Mouse (Mus musculus): ENCODE measurements around the gene Map4k1. TPM values are rescaled to one million over a fixed set of nuclear protein-coding genes. Genes with fewer than 3 reads are reported as not detected.

The Map4k1 gene
- polyA plus RNA-seq, 1 experiment: 17.0 TPM

- peaks cover 52% of the 10 kb centered on the region for H3K4me1 ChIP-seq (ENCODE audit: control insufficient read depth, insufficient read depth, low read length)
- H3K4me3 ChIP-seq (replicated peaks; ENCODE audit: extremely low read depth, low read depth, low read length): no peak overlapping the region
- no peak for DNase-seq
- 29% methylated on average over 6 of the region's 6 CpGs for WGBS
- TF ChIP-seq CTCF (IDR thresholded peaks at IDR 0.05; ENCODE audit: insufficient read depth, low read length): no peak
- TF ChIP-seq POLR2A (IDR thresholded peaks at IDR 0.05; ENCODE audit: borderline replicate concordance, extremely low read depth, low read depth, low read length): no peak
Measured at GRCm38 (mm10) chr7:28944756-28945415, 37.0 kb upstream of the Map4k1 start.

- TF ChIP-seq CTCF (IDR thresholded peaks at IDR 0.05; ENCODE audit: insufficient read depth, low read length) (no peak), POLR2A (IDR thresholded peaks at IDR 0.05; ENCODE audit: borderline replicate concordance, extremely low read depth, low read depth, low read length) (no peak)
- WGBS: 20% methylated on average over 10 of the region's 10 CpGs
- Histone ChIP-seq H3K4me1 (ENCODE audit: control insufficient read depth, insufficient read depth, low read length) (peaks cover 50% of the 10 kb centered on the region), H3K4me3 (replicated peaks; ENCODE audit: extremely low read depth, low read depth, low read length) (no peak overlapping the region)
- DNase-seq: no peak
Measured at GRCm38 (mm10) chr7:28945416-28946270, 36.2 kb upstream of the Map4k1 start.

GRCm38 (mm10) chr7:28946271-28946610 is 35.6 kb upstream of the Map4k1 start:
- Histone ChIP-seq H3K4me3 (replicated peaks; ENCODE audit: extremely low read depth, low read depth, low read length) (no peak overlapping the region), H3K4me1 (ENCODE audit: control insufficient read depth, insufficient read depth, low read length) (peaks cover 46% of the 10 kb centered on the region)
- no peak for TF ChIP-seq CTCF (IDR thresholded peaks at IDR 0.05; ENCODE audit: insufficient read depth, low read length)
- TF ChIP-seq POLR2A (IDR thresholded peaks at IDR 0.05; ENCODE audit: borderline replicate concordance, extremely low read depth, low read depth, low read length): no peak
- 23% methylated on average over 1 of the region's 1 CpGs for WGBS
- no peak for DNase-seq

- 71% methylated on average over 7 of the region's 7 CpGs for WGBS
- no peak for TF ChIP-seq CTCF (IDR thresholded peaks at IDR 0.05; ENCODE audit: insufficient read depth, low read length)
- no peak for TF ChIP-seq POLR2A (IDR thresholded peaks at IDR 0.05; ENCODE audit: borderline replicate concordance, extremely low read depth, low read depth, low read length)
- Histone ChIP-seq H3K4me3 (replicated peaks; ENCODE audit: extremely low read depth, low read depth, low read length) (no peak overlapping the region), H3K4me1 (ENCODE audit: control insufficient read depth, insufficient read depth, low read length) (peaks cover 44% of the 10 kb centered on the region)
- no peak for DNase-seq
Measured at GRCm38 (mm10) chr7:28948746-28949145, 33.1 kb upstream of the Map4k1 start.

- H3K4me1 ChIP-seq (ENCODE audit: control insufficient read depth, insufficient read depth, low read length): peaks cover 45% of the 10 kb centered on the region
- no peak overlapping the region for H3K4me3 ChIP-seq (replicated peaks; ENCODE audit: extremely low read depth, low read depth, low read length)
- 47% methylated on average over 2 of the region's 2 CpGs for WGBS
- TF ChIP-seq POLR2A (IDR thresholded peaks at IDR 0.05; ENCODE audit: borderline replicate concordance, extremely low read depth, low read depth, low read length) (no peak), CTCF (IDR thresholded peaks at IDR 0.05; ENCODE audit: insufficient read depth, low read length) (no peak)
- no peak for DNase-seq
Measured at GRCm38 (mm10) chr7:28949298-28949697, 32.6 kb upstream of the Map4k1 start.

- TF ChIP-seq CTCF (IDR thresholded peaks at IDR 0.05; ENCODE audit: insufficient read depth, low read length) (no peak), POLR2A (IDR thresholded peaks at IDR 0.05; ENCODE audit: borderline replicate concordance, extremely low read depth, low read depth, low read length) (no peak)
- Histone ChIP-seq H3K4me1 (ENCODE audit: control insufficient read depth, insufficient read depth, low read length) (peaks cover 47% of the 10 kb centered on the region), H3K4me3 (replicated peaks; ENCODE audit: extremely low read depth, low read depth, low read length) (no peak overlapping the region)
- 73% methylated on average over 10 of the region's 10 CpGs for WGBS
- DNase-seq: no peak
Measured at GRCm38 (mm10) chr7:28950346-28951037, 31.4 kb upstream of the Map4k1 start.

GRCm38 (mm10) chr7:28951764-28952163 is 30.1 kb upstream of the Map4k1 start:
- H3K4me1 ChIP-seq (ENCODE audit: control insufficient read depth, insufficient read depth, low read length): peaks cover 42% of the 10 kb centered on the region
- no peak overlapping the region for H3K4me3 ChIP-seq (replicated peaks; ENCODE audit: extremely low read depth, low read depth, low read length)
- TF ChIP-seq POLR2A (IDR thresholded peaks at IDR 0.05; ENCODE audit: borderline replicate concordance, extremely low read depth, low read depth, low read length) (no peak), CTCF (IDR thresholded peaks at IDR 0.05; ENCODE audit: insufficient read depth, low read length) (no peak)
- no peak for DNase-seq
- 46% methylated on average over 2 of the region's 2 CpGs for WGBS

- peaks cover 42% of the 10 kb centered on the region for H3K4me1 ChIP-seq (ENCODE audit: control insufficient read depth, insufficient read depth, low read length)
- no peak for TF ChIP-seq POLR2A (IDR thresholded peaks at IDR 0.05; ENCODE audit: borderline replicate concordance, extremely low read depth, low read depth, low read length)
- no peak for TF ChIP-seq CTCF (IDR thresholded peaks at IDR 0.05; ENCODE audit: insufficient read depth, low read length)
- no peak for DNase-seq
- H3K4me3 ChIP-seq (replicated peaks; ENCODE audit: extremely low read depth, low read depth, low read length): no peak overlapping the region
- 7% methylated on average over 3 of the region's 3 CpGs for WGBS
Measured at GRCm38 (mm10) chr7:28952786-28953185, 29.1 kb upstream of the Map4k1 start.
